Mouse (Mus musculus) hindlimb bud, embryonic 11.5 days (tissue): ENCODE data around the gene Pnpla3.

Experiments
- DNase-seq: peaks from one replicate; pipeline ENCODE4 v3.0.0-alpha.2; 2012; ENCODE audit warnings: low read depth, low spot score; ENCODE audit errors: extremely low spot score

Gene Pnpla3

DNA sequence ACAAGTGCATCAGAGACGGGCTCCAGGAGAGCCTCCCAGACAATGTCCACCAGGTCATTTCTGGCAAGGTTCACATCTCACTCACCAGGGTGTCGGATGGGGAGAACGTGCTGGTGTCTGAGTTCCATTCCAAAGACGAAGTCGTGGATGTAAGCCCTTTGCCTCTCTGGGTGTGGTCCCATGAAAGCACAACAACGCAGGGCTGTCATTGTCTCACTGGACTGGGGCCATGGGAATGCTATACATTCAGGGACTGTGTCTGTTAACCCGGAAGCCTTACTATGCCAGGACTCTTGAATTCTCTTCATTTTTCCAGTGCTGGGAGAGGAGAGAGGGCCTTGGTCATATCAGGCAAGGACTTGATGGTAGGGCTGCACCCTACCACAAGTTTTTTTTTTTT is 3.5 kb downstream of the Pnpla3 start:
- no peak for DNase-seq

- no peak for DNase-seq
These were observed 11.1 kb downstream of the Pnpla3 start for GRCm38 (mm10) chr15:84178733-84179132.

GRCm38 (mm10) chr15:84182000-84182399 is 14.4 kb downstream of the Pnpla3 start:
- DNase-seq, result no peak

- no peak for DNase-seq
These were observed 16.3 kb downstream of the Pnpla3 start for GRCm38 (mm10) chr15:84183967-84184366.

DNA sequence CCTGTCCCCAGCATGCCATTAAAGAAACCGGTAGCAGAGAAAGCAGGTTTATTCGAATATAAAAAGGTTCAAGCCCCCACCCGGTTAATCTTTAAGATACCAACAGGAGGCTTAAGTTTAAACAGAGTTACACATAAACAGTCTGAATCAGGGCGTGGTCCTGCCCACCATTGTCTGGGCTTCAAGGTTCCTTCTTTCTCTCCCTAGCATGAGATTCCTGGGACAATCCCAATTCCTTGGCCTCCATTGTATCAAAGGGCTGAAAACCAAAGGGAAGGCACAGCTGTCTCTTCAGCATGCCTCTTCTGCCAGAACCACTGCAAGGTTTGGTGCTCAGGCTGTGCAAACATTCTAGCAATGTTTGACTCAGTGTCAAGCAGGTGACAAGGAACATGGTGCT is 18.6 kb downstream of the Pnpla3 start:
- DNase-seq, result no peak

DNA sequence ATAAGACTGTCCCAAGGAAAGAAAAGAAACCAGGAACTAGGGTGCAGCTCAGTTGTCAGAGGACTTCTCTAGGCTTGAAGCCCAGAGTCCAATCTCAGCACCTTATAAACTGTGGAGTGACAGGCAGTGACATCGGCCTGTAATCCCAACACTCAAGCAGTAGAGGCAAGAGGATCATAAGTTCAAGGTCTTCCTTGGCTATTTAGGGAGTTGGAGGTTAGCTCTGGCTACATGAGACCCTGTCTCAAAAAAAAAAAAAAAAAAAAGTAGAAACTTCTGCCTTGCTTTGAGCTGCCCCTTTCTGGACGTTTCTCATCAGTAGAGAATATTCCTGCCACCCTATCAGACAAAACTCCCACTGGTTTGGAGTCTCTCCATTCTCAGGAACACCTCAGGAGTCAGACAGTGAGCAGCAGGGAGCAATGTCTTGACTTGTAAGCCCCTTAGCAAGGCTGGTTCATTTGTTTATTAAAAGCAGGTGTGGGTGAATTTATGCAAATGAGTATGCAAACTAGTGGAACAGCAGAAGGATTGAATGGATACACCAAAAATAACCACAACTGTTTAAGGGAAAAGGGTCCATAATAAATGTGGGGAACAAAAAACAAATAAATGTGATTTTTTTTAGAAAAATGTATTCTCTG is 21.4 kb downstream of the Pnpla3 start:
- DNase-seq, result no peak

GRCm38 (mm10) chr15:84189881-84190280 is 22.2 kb downstream of the Pnpla3 start:
- no peak for DNase-seq

- no peak for DNase-seq
These were observed 24.1 kb downstream of the Pnpla3 start for GRCm38 (mm10) chr15:84191724-84192057.

DNA sequence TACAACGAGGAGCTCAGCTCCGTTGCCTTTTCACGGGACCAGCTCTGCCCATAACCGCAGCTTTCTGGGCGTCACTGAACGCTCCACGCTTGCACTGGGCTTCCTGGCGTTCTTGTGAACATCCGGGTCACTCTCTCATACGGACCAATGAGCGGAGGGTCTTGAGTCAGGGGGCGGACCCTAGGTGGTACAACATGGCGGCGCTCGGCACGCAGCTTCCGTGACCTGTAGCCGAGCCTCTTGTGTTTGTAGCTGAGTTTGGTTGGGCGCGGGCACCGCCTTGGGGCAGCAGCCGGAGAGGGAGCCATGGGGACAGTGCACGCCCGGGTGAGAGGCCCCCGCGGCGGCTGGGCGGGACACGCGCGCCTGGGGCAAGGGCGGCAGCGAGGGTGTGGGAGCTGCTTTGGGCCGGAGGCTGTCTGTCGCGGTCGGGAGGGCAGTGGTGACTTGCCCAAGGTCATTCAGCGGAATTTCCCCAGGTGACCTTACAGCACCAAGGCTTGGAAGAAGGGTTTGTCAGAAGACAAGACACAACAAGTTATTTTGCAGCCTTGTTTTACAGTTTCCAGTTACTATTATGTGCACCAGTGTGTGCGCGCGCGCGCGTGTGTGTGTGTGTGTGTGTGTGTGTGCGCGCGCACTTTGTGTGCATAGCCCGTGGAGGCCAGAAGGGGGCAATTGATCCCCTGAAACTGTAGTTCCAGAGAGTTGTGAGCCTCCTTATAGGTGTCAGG is 24.6 kb downstream of the Pnpla3 start, which contains the start of gene Samm50:
Gene Samm50, plus strand, starts transcription at position 184 of the 734 bp plus-strand sequence.
- DNase-seq, result peak; percentile 87

- no peak for DNase-seq
These were observed 29.0 kb downstream of the Pnpla3 start for GRCm38 (mm10) chr15:84196486-84197165.

DNA sequence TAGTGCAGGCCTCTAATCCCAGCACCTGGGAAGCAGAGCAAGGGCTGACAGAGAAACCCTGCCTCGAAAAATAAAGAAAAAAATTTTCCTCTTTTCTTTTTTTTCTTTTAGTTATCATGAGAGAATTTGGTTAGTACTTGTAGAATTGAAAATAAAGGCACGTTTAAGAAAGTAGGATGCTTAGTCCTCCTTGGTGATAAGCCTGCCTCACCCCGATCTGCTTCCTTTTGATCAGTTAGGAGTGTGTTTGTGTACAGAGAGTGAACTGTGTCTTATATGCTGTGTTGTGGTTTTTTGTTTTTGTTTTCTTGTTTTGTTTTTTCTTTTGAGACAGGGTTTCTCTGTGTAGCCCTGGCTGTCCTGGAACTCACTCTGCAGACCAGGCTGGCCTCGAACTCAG is 39.7 kb downstream of the Pnpla3 start:
- DNase-seq, result no peak

DNA sequence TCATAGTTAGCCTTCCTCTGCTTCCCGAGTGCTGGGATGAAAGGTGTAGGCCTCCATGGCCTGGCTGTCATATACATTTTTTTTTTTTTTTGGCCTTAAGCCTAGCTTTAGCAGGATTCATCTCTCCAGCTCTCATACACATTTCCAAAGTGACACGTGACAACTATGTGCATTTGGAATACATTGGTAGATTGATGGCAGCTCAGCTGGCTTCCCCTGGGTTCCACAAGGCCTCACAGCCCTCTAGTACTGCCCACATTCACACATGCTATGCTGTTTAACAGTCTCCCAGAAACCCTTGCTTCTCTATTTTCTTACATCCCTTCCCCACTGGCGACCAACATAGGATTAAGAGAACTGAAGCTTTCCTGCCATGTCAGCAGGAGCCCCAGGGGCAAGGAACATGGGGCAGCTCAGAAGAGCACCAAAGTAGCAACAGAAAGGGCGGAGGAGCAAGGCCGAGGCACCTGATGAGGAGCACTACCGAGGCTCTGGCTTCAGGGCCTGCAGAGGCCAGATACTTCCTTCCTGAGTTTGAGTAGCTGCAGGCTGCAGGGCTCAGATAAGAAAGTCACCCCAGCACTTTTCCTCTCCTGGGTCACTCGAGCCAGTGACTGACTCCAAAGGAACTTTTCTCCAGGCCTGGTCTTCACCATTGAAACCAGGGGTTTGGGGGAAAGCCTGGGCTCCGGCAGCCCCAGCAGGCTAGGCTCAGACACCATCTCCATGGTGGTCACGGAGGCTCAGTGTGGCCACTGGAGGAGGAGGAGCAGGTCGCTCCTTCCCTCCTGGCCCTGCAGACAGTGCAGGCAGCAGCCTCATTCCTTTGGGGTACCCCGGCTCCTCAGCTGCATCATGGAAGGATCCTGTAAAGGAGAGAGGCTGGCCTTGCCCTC is 42.1 kb downstream of the Pnpla3 start:
- DNase-seq, result no peak

DNA sequence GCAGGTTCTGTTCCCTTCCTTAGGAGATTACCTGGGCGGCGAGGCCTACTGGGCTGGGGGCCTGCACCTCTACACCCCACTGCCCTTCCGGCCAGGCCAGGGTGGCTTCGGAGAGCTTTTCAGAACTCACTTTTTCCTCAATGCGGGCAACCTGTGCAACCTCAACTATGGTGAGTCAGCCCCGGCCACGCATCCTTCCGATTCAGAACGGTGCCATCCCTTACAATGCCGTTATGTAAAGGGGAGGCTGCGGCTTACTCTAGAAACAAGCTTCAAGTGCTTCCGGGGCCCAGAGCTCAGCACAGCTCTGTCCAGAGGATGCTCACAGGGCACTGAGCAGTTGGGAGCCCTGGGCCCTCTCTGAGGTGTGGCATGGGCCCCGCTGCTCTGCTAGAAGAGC is 42.8 kb downstream of the Pnpla3 start:
- no peak for DNase-seq

DNA sequence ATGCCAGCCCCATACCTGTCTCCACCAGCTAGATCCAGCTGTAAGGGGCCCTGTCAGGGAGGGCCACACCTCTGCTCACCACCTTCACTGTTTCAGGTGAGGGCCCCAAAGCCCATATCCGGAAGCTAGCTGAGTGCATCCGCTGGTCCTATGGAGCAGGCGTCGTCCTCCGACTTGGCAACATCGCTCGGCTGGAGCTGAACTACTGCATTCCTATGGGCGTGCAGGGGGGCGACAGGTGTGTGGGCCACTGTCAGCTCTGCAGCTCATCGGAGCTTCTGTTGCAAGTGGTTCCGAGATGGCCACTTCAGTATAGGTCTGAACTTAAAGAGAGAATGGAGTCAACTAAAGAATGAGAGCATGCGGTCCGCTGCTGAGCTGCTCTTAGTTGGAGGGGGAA is 43.3 kb downstream of the Pnpla3 start:
- DNase-seq, result no peak

DNA sequence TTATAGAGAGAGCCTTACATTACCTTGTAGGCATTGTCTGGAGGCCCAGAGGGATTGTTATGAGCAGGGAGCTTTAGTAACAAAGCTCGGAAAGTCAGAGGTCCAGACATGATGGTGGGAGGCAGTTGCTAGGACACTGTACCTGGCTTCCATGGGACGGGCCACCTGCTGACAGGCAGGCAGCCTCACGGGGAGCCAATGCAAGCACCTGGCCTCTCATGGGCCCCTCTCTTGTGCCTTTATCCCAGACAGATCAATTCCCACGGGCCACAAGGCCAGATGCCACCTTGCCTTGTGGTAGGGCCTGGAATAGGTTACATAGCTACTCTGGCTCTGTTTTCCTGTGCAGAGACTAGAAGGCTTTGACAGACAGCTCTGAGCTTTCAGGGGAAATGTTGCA is 43.9 kb downstream of the Pnpla3 start:
- DNase-seq, result no peak

DNA sequence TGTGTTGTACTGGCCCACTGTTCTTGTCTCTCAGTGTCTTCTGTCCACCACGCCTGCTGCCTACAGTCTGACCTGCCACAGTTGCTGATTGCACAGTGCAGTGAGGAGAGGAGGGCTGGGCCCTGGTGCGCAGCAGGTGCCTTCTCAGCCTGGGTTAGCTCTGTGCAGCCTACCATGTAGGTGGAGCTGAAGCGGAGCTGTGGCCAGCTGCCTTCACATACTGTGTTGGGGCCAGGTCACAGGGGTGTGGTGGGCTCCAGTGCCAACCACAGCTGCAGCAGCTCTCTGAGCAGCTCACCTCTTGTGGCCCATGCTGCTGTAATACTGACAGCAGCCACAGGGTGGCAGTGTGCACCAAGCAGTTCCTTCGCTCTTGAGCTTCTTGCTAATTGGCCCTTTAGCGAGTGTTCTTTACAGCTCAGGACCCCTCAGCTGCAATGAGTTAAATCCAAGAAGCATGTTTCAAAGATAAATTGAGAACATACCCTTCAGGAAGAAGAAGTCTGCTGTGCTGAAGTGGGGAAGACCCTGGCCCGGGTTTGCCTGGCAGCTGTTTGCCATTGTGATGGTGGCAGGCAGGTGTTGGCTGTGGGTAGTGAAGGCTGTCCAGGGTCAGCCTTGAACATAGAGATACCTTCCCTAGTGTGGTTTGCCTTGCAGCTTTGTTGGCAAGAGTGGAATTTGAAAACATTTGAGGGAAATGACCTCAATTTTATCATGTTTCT is 44.6 kb downstream of the Pnpla3 start:
- DNase-seq, result peak; percentile 95

GRCm38 (mm10) chr15:84212756-84213105 is 45.1 kb downstream of the Pnpla3 start:
- no peak for DNase-seq

GRCm38 (mm10) chr15:84213162-84213739 is 45.6 kb downstream of the Pnpla3 start:
- no peak for DNase-seq

DNA sequence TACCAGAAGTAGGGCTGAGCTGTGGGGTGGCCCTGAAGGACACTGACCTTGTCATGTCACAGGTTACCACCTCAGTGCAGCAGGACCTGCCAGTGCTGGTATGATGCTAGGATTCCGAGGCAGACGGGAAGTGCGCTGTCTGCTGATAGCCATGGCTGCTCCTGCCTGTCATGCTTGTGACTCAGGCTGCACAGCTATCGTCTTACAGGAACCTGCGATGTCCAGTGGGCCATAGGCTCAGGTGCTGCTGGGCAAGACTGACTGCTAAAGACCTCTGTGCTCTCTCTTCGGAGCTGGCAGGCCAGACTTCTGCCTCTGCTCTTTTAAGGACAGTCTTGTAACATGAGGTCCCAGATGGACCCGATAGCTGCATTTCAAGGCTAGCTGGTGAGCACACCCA is 46.8 kb downstream of the Pnpla3 start:
- DNase-seq, result no peak

DNA sequence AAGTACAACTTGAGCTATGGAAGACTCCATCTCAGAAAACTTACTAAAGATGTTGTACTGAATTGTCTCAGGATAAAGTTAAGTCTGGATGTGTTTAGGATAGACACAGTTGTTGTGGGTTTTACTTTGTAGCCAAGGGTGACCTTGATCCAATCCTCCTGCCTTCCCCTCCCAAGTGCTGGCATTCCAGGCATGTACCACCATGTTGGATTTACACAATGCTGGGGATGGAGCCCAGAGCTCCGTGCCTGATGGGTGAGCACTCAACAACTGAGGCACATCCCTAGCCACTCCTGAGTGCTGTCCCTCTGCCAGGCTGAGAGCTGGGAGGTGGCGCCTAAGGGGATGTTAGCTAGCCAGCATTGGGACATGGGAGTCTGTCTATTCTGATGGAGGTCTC is 47.6 kb downstream of the Pnpla3 start:
- no peak for DNase-seq
